Mouse (Mus musculus) kidney, postnatal 4 days (tissue): ENCODE results near the gene Npy.
A peak's percentile ranks its signal among the peaks of the same experiment; 100 is the strongest.

Source experiments
- DNase-seq, 2 experiments: peaks; one replicate each; pipeline ENCODE4 v3.0.0; 2021; ENCODE audit warnings: mixed read lengths in 2 of 2

Npy gene

DNA sequence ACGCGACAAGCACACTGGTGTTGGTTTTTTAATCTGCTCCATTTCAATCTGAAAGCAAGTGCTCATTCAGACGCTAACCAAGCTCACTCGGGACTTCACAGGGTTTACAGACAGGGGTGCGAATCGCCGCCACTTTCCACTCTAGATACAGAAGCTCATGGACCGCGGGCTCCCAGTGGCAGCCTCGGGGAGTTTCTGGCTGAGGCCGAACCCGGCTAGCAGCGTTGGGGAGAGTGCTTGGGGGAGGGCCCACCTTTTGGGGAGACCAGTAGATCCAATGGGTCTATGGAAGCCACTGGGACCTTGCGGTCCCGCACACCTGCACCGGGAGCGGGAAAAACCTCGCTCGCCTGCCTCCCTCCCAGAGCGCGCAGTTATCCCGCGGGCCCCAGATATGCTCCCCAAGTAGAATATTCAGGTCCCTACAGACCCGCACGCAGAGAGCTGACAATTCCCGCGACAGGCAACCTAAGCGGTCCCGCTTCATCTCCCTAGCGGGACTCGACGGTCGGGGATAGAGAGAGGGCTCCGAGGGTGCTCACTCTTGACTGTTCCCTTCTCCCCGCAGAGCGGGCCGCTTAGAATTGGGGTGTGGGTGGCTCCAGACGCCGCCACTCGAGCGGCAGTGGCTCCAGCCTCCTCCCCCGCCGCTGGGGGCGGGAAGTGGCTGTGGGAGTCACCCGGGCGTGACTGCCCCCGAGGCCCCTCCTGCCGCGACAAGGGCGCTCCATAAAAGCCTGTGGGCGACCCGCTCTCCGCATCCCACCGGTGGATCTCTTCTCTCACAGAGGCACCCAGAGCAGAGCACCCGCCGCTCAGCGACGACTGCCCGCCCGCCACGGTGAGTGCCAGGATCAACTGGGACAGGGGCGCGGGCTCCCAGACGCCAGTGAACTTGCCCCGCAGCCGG is at the start of gene Npy:
Gene Npy, plus strand, starts transcription at position 750 of the 910 bp plus-strand sequence.
- DNase-seq: peak; percentile 64 to 71

DNA sequence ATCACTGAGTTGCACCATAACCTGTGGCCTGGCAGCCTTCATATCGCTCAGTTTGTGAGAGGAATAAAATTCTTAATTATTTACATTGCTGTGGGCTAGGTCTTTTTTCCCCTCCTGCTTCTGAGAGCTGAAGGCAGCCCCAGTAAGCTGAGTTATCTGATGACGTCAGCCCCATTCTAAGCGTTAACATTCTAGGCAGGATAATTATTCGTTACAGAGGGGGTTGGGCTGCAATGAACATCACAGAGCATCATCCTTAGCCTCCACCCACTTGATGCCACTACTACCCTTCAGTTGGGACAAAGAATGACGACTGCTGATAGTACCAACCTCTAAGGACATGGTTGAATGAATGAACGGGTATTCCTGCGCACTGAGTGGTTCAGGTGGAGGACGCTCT is 47.5 kb upstream of the Npy start:
- no peak for DNase-seq

DNA sequence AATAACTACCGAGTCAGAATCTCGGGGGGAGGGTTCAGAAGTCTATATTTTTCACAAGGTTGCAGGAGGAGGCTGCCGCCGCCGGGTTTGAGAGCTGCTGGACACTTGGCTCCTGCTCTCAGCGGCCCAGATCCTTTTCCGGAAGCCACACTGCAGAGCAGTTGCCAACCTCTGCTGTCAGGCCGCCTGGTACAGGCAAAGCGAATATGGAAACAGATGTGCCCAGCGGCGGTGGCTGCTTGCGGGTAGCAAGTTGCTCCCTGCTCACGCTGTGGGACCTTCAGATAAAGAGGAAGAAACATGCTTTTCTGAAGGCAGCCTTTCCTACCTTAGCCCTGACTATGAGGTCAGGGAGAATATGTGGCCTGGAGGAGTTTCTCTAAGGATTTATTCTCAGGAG is 44.4 kb upstream of the Npy start:
- DNase-seq: no peak

DNA sequence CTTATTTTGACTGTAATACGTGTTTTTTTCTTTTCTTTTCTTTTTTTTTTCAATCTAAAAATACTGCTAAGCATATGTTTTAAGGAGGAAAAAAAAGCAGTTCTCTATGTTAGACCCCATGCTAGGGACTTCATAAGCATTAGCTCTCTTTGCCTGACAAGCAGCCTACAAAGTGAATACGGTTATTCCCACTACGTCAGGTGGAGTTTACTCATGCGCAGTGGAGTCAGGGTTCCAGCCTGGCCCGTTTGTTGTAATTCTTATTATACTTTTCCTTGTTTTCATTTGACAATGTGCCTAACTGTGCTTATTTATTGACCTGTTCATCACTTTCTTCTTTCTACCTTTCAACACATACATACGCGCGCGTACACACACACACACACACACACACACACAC is 43.8 kb upstream of the Npy start:
- no peak for DNase-seq

DNA sequence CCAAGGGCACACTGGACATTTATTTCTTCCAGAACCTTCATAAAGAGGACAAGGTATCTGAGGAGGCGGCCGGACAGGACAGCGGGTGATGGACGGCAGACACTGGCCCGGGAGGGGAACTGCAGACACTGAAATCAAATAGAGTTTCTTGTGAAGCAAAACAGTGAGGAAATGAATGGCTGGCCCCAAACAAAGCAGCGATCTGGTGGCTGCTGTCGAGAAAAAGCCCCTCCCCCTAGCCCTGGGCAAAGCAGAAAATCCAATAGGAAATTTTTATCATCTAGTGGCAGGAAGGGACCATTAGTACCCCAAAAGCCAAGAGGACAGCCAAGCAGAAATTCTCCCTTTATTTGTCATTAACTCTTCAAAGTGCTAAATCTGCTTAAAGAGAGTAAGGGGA is 42.9 kb upstream of the Npy start:
- no peak for DNase-seq

DNA sequence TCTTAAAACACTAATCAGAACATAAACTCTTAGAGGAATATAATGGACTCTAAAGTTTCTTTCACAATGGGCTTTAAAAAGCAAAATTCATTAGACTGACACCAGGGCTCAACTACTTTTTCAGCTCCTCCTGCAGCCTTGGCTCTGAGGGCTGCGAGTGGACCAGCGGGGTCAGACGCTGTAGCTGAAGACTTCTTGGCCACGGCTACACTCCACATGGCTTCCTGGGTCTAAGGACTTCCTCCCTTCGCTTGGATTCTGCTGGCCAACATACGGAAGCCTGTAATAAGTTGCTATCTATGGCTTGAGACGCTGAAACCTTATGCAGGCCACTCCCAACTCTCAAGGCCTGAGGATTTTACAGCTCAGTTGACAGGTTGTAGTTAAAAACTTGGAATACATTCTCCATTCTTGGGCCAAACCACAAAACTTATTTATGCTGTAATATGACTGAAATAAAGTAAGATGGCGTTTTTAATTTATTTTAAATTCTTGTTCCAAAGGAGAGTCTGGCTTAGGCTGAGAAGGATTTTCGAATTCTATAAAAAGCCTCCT is 41.6 kb upstream of the Npy start:
- peak; percentile 56 to 67 for DNase-seq

DNA sequence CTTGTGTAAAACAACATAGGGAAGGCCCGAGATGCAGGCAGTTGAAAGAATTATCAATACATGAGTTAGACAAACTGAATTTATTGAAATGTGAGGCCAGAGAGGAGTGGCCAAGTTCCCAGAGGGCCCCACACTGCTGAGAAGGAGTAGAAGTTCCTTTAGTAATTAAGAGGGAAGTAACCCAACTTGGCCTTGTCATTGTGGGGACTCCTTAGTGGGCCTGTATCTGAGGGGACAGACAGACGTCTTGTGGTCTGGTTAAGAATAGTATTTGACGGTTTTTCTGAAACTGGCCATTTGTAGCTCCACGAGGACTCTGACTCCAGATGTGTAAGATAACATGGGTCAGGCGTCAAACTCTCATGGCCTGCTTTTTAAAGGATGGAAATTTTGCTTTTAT is 40.7 kb upstream of the Npy start:
- no peak for DNase-seq

DNA sequence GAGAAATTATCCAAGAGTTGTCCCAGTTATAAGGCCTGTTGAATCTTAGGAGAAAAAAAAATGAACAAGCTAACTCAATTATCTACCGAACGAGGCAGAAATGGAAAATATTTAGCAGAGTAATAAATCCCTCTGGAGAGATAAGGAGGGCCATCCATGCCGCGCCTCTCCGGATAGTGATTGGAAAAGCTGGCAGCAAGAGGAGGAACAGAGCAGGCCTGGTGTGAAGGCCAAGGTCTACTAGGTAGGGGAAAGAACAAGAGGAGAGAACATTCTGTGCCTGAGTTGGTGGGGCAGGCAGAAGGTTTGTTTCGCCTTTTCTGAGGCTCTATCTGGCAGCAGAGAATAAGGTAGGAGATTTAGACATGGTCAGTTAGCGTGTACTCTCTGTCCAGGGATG is 39.8 kb upstream of the Npy start:
- DNase-seq: no peak

DNA sequence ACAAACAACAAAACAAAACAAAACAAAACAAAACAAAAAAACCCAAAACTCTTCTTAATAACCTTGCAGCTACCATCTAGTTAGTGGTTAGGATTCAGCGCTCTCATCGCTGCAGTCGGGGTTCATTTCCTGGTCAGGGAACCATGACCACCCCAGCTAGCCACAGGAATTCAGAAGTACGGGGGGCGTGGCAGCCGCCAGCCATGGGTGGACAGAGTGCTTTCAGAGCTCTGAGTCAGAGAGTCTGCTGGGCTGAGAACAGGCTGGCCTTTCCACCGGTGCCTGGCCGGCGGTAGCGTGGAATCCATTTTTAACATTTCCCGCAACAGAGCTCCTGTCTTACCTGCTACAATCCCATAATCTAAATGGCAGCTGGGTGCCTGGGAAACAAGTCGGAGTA is 30.0 kb upstream of the Npy start:
- DNase-seq: peak; percentile 71 to 81

DNA sequence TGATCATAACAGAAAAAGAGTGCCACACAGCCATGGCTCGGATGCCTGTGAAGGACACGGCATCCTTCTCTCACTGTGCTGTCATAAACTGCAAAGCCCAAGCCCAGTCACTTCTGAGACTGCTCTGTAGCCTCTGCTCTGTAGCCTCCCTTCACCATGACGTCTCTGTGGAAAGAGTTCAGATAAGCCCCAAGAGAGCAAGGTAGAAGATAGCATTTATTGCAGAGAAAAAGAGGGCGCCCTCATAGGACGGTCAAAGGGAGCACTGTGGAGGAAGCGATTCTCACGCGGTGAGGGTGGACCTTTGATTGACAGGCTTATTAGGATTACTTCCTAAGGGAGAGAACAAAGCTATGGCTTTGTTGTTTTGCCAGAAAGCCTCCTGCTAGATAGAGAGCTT is 18.4 kb upstream of the Npy start:
- DNase-seq: no peak

DNA sequence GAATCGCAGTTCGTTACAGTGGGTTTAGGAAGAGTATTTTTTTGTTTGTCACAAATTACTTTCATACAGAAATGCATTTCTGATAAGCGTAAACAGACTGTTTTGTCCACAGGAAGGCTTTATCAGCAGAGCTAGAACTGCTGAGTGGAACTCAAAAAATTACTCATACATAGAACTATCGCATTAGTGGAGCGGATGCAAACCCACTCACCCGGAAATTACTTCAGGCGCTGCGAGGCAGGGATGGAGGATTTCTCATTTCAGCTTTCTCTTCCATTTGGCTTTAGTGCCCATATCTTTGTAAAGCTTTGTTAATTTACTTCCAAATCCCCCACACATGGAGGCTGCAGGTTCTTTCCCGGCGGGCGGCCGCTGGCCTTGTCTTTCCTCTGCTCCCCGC is 14.4 kb upstream of the Npy start:
- no peak for DNase-seq

DNA sequence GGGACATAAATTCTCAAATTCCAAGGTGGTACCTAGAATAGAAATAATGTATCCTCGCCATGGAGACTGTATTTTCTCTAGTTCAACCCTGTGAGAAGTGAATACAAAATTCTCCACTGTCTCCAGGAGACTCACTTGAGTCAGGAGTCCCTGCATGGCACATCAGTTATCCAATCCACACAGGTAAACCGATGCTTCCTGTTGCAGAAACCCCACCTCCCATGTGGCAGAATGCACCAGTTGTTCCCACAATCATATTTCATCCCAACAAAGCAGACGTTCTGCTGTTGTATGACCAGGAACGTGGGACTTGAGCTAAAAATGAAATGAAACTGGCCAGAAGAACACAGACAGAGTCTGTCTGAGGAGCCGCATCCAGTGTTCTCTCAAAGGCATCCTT is 5.3 kb upstream of the Npy start:
- no peak for DNase-seq

DNA sequence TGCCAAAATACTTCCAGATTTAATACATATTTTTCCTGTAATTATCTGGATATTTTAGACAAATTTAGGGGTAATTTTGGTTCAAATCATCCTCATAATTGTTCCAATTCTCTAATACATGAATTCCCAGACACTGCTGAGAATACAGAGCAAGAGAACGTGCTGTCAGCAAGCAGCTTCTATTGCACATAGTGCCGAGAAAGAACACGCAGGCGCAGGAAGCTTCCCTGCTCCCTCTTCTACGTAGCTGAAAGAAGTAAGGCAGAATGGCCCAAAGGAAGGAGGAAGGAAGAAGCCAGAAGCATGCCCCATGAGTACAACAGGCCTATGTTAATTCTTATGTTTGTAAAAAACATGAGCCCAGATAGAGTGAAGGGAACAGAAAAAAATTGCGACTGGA is 4.9 kb upstream of the Npy start:
- no peak for DNase-seq

DNA sequence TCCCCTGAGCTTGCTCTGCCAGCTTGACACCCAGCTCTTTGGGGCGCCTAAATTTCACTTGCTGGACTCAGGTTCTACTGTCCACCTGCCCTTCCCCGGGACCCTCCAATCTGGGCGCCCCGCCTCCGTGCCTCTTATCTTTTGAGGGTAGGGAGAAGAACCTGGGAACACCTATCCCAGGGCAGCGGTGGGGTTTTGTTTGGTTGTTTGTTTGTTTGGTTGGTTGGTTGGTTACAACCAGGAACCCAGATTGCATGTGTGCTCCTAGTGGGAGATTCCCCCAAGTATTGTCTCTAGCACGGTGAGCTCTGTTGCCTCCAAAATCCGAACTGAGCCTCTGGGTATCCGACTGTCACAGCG is 341 bp downstream of the Npy start:
- DNase-seq: no peak

DNA sequence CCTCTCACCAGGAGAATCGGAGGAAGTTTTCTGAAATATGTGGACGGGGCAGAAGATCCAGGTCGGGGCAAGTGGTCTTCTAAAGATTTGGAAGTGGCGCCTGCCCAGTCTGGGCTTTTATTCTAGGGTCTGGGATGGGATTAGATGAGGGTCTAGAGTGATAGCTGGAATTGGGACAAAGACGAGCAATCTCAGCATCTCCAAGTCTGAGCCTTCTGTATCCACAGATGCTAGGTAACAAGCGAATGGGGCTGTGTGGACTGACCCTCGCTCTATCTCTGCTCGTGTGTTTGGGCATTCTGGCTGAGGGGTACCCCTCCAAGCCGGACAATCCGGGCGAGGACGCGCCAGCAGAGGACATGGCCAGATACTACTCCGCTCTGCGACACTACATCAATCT is 861 bp downstream of the Npy start:
- DNase-seq: peak in 1 of 2 experiments; percentile 4

DNA sequence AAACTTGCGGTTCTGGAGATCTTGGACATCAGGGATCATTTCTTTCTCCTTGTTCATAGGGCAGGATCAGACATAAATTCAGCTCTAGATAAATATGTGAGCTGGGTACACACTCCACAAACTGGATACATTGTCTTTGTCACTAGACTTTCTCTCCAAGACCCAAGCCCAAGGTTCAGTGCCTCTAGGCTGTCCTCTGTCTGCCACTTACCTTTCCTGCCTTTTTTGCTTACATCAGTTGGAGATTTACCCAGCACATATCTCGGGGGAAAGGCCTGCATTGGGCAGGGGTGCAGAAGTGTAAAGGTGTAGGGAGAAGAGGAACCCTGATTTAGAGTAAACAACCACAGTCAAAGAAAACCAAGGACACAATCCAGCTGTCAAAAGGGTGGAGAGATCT is 1.3 kb downstream of the Npy start:
- no peak for DNase-seq

DNA sequence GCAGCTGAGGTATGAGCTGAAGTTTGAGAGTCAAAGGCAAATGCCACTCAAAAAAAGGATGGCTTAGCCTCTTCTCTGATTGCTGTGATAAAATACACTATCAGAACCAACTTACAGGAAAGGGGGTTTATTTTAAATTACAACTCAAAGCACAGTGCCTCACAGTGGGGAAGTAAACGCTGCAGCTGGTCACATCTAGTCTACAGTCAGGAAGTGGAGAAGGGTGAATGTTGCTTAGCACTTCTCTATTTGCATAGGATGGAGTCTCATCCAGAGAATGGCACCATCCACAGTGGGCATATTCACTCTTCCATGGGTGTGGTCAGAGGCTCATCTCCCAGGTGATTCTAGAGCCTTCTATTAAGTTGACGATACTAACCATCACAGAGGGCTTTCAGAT is 9.1 kb downstream of the Npy start:
- no peak for DNase-seq

DNA sequence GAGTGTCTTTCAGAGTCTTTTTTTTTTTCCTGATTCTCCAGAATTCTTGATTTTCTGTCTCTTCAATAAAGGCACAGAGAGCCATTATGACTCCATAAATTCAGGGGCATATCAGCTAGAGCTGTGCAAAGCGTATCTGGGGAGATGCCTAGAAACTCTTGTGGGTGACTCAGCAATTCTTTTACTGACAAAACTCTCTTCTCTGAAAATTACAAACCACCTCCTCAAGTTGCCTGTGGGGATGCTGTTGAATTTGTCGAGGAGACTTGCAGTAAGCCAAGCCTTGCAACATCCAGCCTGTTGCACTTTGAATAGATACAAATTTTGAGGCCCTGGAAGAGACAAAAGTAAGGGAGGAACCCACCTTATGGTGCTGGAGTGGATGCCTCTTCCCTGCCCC is 34.3 kb downstream of the Npy start:
- no peak for DNase-seq

DNA sequence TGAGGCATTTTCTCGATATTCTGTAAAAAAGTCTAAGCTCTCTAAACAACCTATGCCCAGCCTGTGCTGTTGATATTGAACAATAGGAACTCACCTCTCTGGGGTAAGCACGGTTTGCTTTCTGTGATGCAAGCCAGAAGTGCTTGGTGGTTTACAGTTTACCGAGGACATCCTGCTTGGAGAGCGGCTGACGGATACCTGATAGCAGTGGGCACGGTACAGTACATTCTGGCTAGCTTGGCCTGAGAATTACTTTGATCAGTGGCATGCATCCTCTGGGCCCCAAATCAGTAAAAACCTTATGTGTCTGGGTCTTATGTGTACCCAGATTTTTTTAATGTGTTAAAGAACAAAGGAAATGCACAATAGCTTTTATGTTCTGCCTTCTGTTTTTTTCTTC is 45.1 kb downstream of the Npy start:
- no peak for DNase-seq

DNA sequence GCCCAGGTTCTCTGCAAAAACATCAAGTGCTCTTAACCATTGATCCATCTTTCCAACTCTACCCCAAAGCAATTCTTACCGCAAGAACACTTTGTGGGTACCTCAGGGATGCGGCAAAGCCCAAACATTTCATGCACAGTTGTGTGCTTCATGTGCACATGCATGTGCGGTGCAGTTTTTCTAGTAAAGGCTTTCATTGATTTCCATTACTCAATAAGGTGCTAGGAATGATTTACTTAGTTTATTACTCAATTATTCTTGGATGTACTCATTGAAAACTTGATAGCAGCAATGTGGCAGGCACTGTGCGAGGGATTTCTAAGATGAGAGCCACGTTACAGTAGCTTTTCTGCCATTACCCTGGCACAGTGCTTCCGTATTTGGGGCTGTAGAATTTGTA is 48.6 kb downstream of the Npy start:
- no peak for DNase-seq

DNA sequence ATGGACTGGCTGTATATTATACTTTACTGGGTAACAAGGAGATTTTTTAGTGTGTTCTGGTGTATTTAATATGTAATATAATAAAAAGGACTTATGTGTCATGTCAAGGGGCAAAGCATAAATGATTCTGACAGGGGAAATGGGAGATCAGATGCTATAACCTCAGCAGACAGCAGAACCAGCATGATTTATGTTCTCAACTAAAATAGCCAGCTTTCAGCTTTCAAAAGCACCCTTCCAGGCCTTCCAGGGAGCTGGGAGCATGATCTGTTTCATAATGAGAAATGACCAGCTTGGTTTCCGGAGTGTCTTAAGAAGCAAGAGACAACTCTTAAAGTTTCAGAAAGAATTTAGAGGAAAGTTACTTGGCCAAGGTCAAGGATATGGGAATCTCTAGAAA is 51.0 kb downstream of the Npy start:
- peak; percentile 22 to 47 for DNase-seq

DNA sequence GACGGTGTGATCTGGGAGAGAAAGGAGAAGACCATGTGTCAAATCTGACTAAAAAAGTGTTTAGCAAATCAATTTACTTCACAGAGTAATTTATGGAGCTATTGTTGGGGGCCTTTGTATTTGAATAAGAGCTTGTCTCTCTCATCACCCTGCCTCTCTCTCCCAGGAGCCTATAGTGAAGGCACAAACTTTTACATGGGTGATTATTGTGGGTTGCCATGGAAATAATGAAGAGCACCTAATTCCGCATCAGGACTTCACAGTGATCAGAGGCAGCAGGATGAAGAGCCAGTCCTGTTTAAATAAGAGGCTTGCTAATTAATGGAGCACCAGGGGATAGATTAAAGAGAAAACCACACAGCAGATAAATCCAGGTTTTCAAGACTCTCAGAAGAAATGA is 52.6 kb downstream of the Npy start:
- no peak for DNase-seq

DNA sequence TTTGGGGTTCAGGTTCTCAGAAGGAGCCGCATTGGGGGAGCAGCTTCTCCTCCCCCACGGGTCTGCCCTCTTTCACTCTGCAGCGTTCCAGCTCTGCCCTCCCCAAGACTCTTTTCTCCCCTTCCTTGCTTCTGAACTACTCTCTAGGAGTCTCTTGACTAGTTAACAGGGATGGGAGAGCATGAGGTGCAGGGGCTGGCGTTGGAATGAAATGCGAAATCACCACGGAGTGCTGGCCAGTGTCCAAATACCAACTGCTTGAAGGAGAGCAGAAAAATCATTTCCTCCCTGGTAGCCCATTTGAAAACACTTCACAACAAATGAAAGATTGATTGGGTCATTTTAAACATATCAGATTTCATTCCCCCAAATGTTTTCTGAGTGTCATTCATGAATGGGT is 53.3 kb downstream of the Npy start:
- DNase-seq: peak; percentile 26 to 32
